Mouse (Mus musculus): ENCODE measurements around the gene Scn5a.

DNA sequence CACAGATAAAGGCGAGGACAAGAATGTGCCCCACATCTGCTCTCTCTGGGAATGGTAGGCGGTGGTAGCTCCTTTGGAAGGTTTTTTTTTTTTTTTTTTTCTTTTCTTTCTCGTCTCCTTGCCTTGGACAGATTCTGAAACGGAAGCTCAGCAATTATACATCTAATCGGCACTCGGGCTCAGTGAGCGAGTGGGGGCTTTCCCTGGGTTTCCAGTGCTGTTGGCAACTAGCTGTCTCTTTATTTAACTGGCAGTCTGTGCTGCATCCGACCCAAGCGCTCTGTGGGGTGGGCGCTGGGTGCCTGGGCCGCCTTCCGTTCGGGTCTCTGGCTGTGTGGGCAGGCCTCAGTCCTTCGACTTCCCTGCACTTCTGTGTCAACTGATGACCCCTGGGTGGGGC, 5.8 kb downstream of the Scn5a start:
- no peak for TF ChIP-seq POLR2A (IDR thresholded peaks at IDR 0.05; ENCODE audit: control insufficient read depth, extremely low read depth, insufficient read depth, low read length, poor library complexity)
- TF ChIP-seq CTCF (IDR thresholded peaks at IDR 0.05; ENCODE audit: borderline replicate concordance, control insufficient read depth, extremely low read depth, insufficient read depth, low read length, poor library complexity), result no peak
